Mouse (Mus musculus): ENCODE measurements at regions not wholly inside any gene's neighbourhood (a gene's known extent, or its start where the extent isn't known, plus 50 kb on each side); places are given as distances from the start of the nearest gene placed in this dataset.

DNA sequence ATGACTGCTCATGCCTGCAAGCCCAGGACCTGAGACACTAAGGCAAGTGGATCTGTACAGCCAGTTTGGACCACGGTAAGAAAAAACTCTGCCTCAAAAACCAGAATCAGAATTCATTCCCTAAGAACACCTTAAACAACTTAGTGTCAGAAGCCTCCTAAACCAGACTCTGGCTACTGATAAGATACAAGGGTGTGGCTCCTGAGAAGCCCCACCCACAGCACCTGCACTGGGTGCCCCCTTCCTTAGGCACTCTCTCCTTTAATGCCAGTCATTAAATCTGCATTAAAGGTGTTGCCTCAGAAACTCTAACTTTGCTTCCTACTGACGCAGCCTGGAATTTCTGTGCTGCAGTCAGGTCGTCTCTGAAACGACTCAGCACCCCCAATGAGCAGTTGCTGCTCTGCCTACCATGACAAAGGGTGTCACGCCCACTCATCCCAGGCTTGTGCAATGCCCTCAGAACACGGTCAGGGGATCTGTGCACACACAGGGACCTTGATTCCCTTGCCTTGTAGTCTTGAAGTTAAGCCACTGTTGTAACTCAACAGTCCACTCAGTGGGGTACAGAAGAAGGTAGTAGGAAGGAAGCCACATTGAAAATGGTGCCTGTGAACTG, 62.8 kb upstream of the H2afz start:
- no peak for TF ChIP-seq CTCF (IDR thresholded peaks at IDR 0.05; ENCODE audit: low read depth, low read length)
- no peak for TF ChIP-seq EP300 (IDR thresholded peaks at IDR 0.05; ENCODE audit: insufficient read depth, low read depth, low read length)
- no peak for TF ChIP-seq POLR2A (IDR thresholded peaks at IDR 0.05; ENCODE audit: insufficient read depth, low read length)

Measured in ES-Bruce4 (cell line).